ENCODE assay signal across 28 mouse cellular contexts in genomic region chr11:67568815-67569214, GRCm38 (mm10).
A peak's percentile ranks its signal among the peaks of the same experiment; 100 is the strongest.
DNase-seq lines count a peak whose midpoint lies in the region; ATAC-seq lines count a peak whose summit lies in the region.
"Had no signal": no experiment of that assay in that cellular context is flagged by ENCODE, and none has a peak within 500 bp of the region (broad histone marks: within the 10 kb centered on the region; RNA-seq: fewer than 3 reads in every experiment).

No protein-coding gene starts in this region.

- no peaks in the 10 kb centered on the region for H3K36me3 ChIP-seq in heart, embryonic 12.5 days
- H3K36me3 ChIP-seq: G1E; heart, embryonic 15.5 days; hindbrain, embryonic 13.5 days; lung, embryonic 15.5 days; stomach, embryonic 15.5 days had no signal

- H3K9me3 ChIP-seq in heart, embryonic 12.5 days (replicated peaks): no peaks in the 10 kb centered on the region
- H3K9me3 ChIP-seq: heart, embryonic 15.5 days; hindbrain, embryonic 13.5 days; lung, embryonic 15.5 days; stomach, embryonic 15.5 days had no signal

- H3K4me1 ChIP-seq in heart, embryonic 12.5 days (replicated peaks): peaks cover 27% of the 10 kb centered on the region
- H3K4me1 ChIP-seq: lung, embryonic 15.5 days; stomach, embryonic 15.5 days had no signal

- H3K27me3 ChIP-seq in heart, embryonic 12.5 days (replicated peaks): no peaks in the 10 kb centered on the region
- H3K27me3 ChIP-seq: heart, embryonic 15.5 days; hindbrain, embryonic 13.5 days; lung, embryonic 15.5 days; Patski; stomach, embryonic 15.5 days had no signal

- no peak overlapping the region for H3K4me3 ChIP-seq in heart, embryonic 12.5 days
- H3K4me3 ChIP-seq: heart, adult 2 months; heart, embryonic 15.5 days; hindbrain, embryonic 13.5 days; lung, embryonic 15.5 days; stomach, embryonic 15.5 days had no signal

- no peak overlapping the region for H3K9ac ChIP-seq in heart, embryonic 12.5 days
- H3K9ac ChIP-seq: heart, embryonic 15.5 days; hindbrain, embryonic 13.5 days; lung, embryonic 15.5 days; stomach, embryonic 15.5 days had no signal

- no peak for ATAC-seq in heart, embryonic 12.5 days (ENCODE audit: insufficient number of reproducible peaks, low FRiP score)
- no peak for ATAC-seq in activated CD4-positive, CD25-positive, alpha-beta regulatory T cell, adult 4 months
- ATAC-seq: forebrain, embryonic 16.5 days; intestine, postnatal 0 days; midbrain, embryonic 16.5 days; Patski had no signal

- WGBS in heart, embryonic 12.5 days: 77% methylated on average over 5 of the region's 5 CpGs

- H3K27ac ChIP-seq in heart, embryonic 12.5 days (ENCODE audit: poor library complexity, severe bottlenecking): no peak overlapping the region
- H3K27ac ChIP-seq: heart, adult 2 months; heart, embryonic 15.5 days; hindbrain, embryonic 13.5 days; lung, embryonic 15.5 days; stomach, embryonic 15.5 days had no signal

- peak; percentile 43 for DNase-seq in heart, postnatal 4 days
- peak; percentile 79 for DNase-seq in 3T3-L1 (ENCODE audit: low read depth, low spot score)
- DNase-seq in NIH3T3 (ENCODE audit: low read depth): peak; percentile 91
- DNase-seq in fibroblast of lung, adult 2 months (ENCODE audit: low read depth): peak; percentile 63
- DNase-seq in layer of hippocampus, adult 11-12 months (ENCODE audit: low spot score): no peak
- DNase-seq: adrenal gland, adult 2 months; cerebellum, adult 18-20 months; cerebellum, postnatal 10 days; heart, adult 2 months; kidney, postnatal 14 days; left cerebral cortex, postnatal 4 days; lung, postnatal 36 days; right cerebral cortex, postnatal 25 days; thymus, adult 18-20 months; thymus, postnatal 25 days had no signal

- H3K4me2 ChIP-seq in heart, embryonic 12.5 days: no peak overlapping the region
- H3K4me2 ChIP-seq: heart, embryonic 15.5 days; hindbrain, embryonic 13.5 days; liver, embryonic 11.5 days; lung, embryonic 15.5 days; midbrain, embryonic 11.5 days; stomach, embryonic 15.5 days had no signal
